Mouse (Mus musculus) hindbrain, embryonic 11.5 days (tissue): ENCODE measurements around the gene Obp2b. TPM values are rescaled to one million over a fixed set of nuclear protein-coding genes. Genes with fewer than 3 reads are reported as not detected.
"Not testable (repeated sequence)": the region's sequence is repeated elsewhere in the genome, so short reads cannot be mapped to it uniquely, and the experiment has no call there.

Source experiments
- ATAC-seq: fragments of 200-750 bp; cut with Nextera tagmentation; 2 replicates; pipeline ENCODE4 v1.8.0; 2017; ENCODE audit warnings: mild to moderate bottlenecking, moderate TSS enrichment, moderate library complexity; ENCODE audit not compliant: low FRiP score
- DNase-seq: peaks from one replicate; pipeline ENCODE4 v3.0.0-alpha.2; 2015; ENCODE audit warnings: low spot score
- H3K27ac ChIP-seq: fragments of 300-500 bp; sonication (generic); 2 replicates; pipeline ENCODE4 v1.5.1; 2014; ENCODE audit warnings: mild to moderate bottlenecking, low read depth, low read length
- H3K27me3 ChIP-seq: fragments of 300-500 bp; sonication (generic); 2 replicates; pipeline ENCODE4 v1.6.1; 2014; ENCODE audit warnings: mild to moderate bottlenecking, low read length, moderate library complexity, mixed read lengths; ENCODE audit not compliant: control insufficient read depth, insufficient read depth
- H3K36me3 ChIP-seq: fragments of 300-500 bp; sonication (generic); 2 replicates; pipeline ENCODE4 v1.6.1; 2014; ENCODE audit warnings: mild to moderate bottlenecking, low read length, moderate library complexity, mixed read lengths; ENCODE audit not compliant: control insufficient read depth, insufficient read depth
- H3K4me1 ChIP-seq: fragments of 300-500 bp; sonication (generic); replicated peaks from 2 replicates; pipeline ENCODE4 v1.6.1; 2014; ENCODE audit warnings: low read length, mixed read lengths; ENCODE audit not compliant: control insufficient read depth, insufficient read depth
- H3K4me2 ChIP-seq: fragments of 300-500 bp; sonication (generic); replicated peaks from 2 replicates; pipeline ENCODE4 v1.6.1; 2014; ENCODE audit warnings: mild to moderate bottlenecking, low read depth, low read length
- H3K4me3 ChIP-seq: fragments of 300-500 bp; sonication (generic); 2 replicates; pipeline ENCODE4 v1.5.1; 2014; ENCODE audit warnings: low read depth, low read length
- H3K9ac ChIP-seq: fragments of 300-500 bp; sonication (generic); 2 replicates; pipeline ENCODE4 v1.6.1; 2014; ENCODE audit warnings: low read depth, low read length
- H3K9me3 ChIP-seq: fragments of 300-500 bp; sonication (generic); 2 replicates; pipeline ENCODE4 v1.6.1; 2016; ENCODE audit warnings: low read length; ENCODE audit not compliant: control insufficient read depth
- WGBS: fragments of 180-500 bp; shearing (Covaris S2); extraction: QIAGEN DNeasy Blood & Tissue Kit; methylation state at CpG from one replicate; pipeline ENCODE4 v1.1.7; 2014; 5-methylcytosine and 5-hydroxymethylcytosine counted together
- polyA plus RNA-seq: library from polyadenylated mRNA; unstranded; fragments of >200 nt; fragmentation: Nextera tagmentation; extraction: Ambion mirVana; gene quantifications from 2 replicates; pipeline ENCODE4 v1.2.1, GENCODE M21; 2014

Gene Obp2b
- not detected in 2 replicates for polyA plus RNA-seq

GRCm38 (mm10) chr2:25736709-25737108, at the start of gene Obp2b:
Gene Obp2b, plus strand, starts transcription at chr2:25737009.
- not testable (repeated sequence) for H3K27ac ChIP-seq, H3K36me3 ChIP-seq, H3K9me3 ChIP-seq, DNase-seq, H3K4me1 ChIP-seq, H3K9ac ChIP-seq, H3K4me2 ChIP-seq, ATAC-seq, H3K27me3 ChIP-seq, H3K4me3 ChIP-seq
- 89% methylated on average over 3 of the region's 3 CpGs for WGBS

DNA sequence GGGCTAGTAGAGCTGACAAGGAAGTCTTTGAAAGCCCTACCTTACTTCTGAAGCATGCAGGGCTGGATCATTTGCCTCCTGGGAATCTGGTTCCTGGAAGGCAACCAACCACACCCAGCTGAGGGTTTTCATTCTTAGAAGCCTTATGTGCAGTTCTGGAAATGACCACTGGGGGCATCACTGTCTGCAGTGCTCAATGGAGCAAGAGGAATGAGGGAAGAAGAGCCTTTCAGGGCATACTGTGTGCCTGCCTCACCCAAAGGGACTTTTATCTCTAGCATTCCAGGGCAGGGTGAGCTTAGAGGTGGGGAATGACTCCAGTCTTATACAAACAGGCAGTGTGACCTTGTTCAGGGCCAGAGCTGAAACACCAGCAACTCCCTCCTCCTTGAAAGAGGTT, 42.2 kb upstream of the Obp2b start:
- H3K36me3 ChIP-seq: no peaks in the 10 kb centered on the region

GRCm38 (mm10) chr2:25696951-25697350, 39.9 kb upstream of the Obp2b start:
- no peaks in the 10 kb centered on the region for H3K4me1 ChIP-seq
- whole genome bisulfite sequencing: 71% methylated on average over 4 of the region's 4 CpGs

More for the DNA sequence above, 42.2 kb upstream of the Obp2b start:
- Histone ChIP-seq H3K9me3 (no peaks in the 10 kb centered on the region), H3K27me3 (no peaks in the 10 kb centered on the region), H3K4me2 (no peak overlapping the region), H3K9ac (no peak overlapping the region), H3K4me3 (no peak overlapping the region), H3K27ac (no peak overlapping the region), H3K4me1 (no peaks in the 10 kb centered on the region)
- DNase-seq (peak; percentile 83), ATAC-seq (no peak)

GRCm38 (mm10) chr2:25698696-25699095, 38.1 kb upstream of the Obp2b start:
- no peak overlapping the region for H3K27ac ChIP-seq
- no peak overlapping the region for H3K9ac ChIP-seq
- no peak for DNase-seq
- 78% methylated on average over 2 of the region's 2 CpGs for WGBS
- H3K4me3 ChIP-seq: no peak overlapping the region
- H3K27me3 ChIP-seq: no peaks in the 10 kb centered on the region
- no peak overlapping the region for H3K4me2 ChIP-seq
- H3K9me3 ChIP-seq: no peaks in the 10 kb centered on the region
- H3K4me1 ChIP-seq: no peaks in the 10 kb centered on the region
- no peaks in the 10 kb centered on the region for H3K36me3 ChIP-seq
- ATAC-seq: no peak

More at GRCm38 (mm10) chr2:25696951-25697350, 39.9 kb upstream of the Obp2b start:
- DNase-seq: no peak
- H3K27ac ChIP-seq: no peak overlapping the region
- no peak overlapping the region for H3K9ac ChIP-seq
- H3K9me3 ChIP-seq: no peaks in the 10 kb centered on the region
- no peak overlapping the region for H3K4me3 ChIP-seq
- no peak for ATAC-seq
- no peaks in the 10 kb centered on the region for H3K36me3 ChIP-seq
- no peaks in the 10 kb centered on the region for H3K27me3 ChIP-seq
- H3K4me2 ChIP-seq: no peak overlapping the region

DNA sequence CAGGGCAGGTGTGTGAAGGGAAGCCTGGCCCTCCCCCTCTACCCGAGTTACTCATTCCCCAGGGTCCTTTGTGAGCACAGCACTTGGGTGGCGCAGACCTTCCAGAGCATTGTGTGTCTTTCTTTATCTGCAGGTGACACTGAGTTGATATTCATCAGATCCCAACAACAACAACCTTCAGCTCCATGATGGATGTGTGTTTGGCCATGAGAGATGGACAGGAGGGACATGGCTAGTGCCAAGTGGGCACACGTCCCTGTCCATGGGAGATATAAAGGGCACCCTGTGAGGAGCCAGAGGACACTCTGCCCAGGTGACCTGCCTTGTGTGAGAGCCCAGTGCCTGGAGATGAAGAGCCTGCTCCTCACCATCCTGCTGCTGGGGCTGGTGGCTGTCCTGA, 37.1 kb upstream of the Obp2b start, which contains the start of gene Obp2a:
Gene Obp2a, plus strand, starts transcription at position 301 of the 400 bp plus-strand sequence.
- H3K4me2 ChIP-seq, H3K36me3 ChIP-seq, H3K4me3 ChIP-seq, H3K4me1 ChIP-seq, H3K27ac ChIP-seq, H3K9ac ChIP-seq, DNase-seq, H3K9me3 ChIP-seq, H3K27me3 ChIP-seq, ATAC-seq: not testable (repeated sequence)
- WGBS: 77% methylated on average over 3 of the region's 3 CpGs

- H3K4me1 ChIP-seq: no peaks in the 10 kb centered on the region
- H3K36me3 ChIP-seq: no peaks in the 10 kb centered on the region
- H3K4me2 ChIP-seq: no peak overlapping the region
- H3K9ac ChIP-seq: no peak overlapping the region
- no peak overlapping the region for H3K27ac ChIP-seq
- ATAC-seq: no peak
- H3K27me3 ChIP-seq: no peaks in the 10 kb centered on the region
- H3K9me3 ChIP-seq: no peaks in the 10 kb centered on the region
- H3K4me3 ChIP-seq: no peak overlapping the region
- 82% methylated on average over 5 of the region's 5 CpGs for WGBS
- no peak for DNase-seq
Observed at GRCm38 (mm10) chr2:25701001-25701400, 35.8 kb upstream of the Obp2b start.

DNA sequence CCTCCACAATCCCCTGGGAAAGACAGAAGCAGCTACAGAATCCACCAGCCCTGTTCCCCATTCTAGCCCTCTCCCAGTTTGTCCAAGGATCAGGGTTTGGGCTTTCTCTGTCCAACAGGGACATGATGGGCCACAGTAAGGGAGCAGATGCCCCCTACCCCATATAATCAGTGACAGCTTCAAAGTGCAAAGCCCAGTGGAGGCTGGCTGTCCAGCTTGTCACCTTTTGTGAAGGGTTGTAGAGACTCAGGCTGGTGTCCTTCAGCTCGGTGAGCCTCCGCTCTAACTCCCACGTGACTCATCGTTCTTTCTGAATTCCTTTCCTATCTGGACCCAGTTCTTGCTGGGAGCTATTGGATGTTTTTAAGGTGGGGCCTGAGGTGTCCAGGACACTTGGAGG, 33.1 kb upstream of the Obp2b start:
- DNase-seq (no peak), ATAC-seq (no peak)
- H3K4me2 ChIP-seq: no peak overlapping the region
- no peak overlapping the region for H3K4me3 ChIP-seq
- no peaks in the 10 kb centered on the region for H3K36me3 ChIP-seq
- H3K27ac ChIP-seq: no peak overlapping the region
- no peaks in the 10 kb centered on the region for H3K27me3 ChIP-seq
- WGBS: 85% methylated on average over 4 of the region's 4 CpGs
- H3K4me1 ChIP-seq: no peaks in the 10 kb centered on the region
- H3K9me3 ChIP-seq: no peaks in the 10 kb centered on the region
- no peak overlapping the region for H3K9ac ChIP-seq

- WGBS: under 1% methylated on average over 78 of the region's 78 CpGs
- peak; percentile 88 for DNase-seq
Observed at GRCm38 (mm10) chr2:25706643-25707481, 29.9 kb upstream of the Obp2b start, which contains the start of gene Bmyc. Gene Bmyc, plus strand, starts transcription at chr2:25706739.

DNA sequence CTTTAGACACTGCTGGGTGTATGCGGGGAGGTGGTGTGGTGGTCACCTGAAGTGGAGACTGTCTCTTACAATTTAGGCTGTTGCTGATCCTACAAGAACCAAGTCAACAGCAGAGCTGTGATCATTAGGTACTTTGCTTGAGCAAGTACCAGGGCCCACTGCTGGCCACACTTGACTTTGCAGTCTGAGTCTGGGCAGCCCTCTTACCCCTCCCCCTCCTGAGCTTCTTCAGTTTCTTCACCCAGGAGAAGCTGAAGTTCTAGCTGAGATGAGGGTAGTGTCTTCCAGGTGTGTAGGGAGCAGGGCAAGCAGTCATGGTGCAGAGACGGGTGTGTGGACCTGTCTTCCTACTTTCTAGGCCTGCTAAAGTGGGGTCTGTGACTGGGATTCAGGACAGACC, 28.7 kb upstream of the Obp2b start:
- Histone ChIP-seq H3K4me1 (no peaks in the 10 kb centered on the region), H3K9me3 (no peaks in the 10 kb centered on the region), H3K9ac (no peak overlapping the region), H3K4me3 (no peak overlapping the region), H3K4me2 (no peak overlapping the region), H3K27me3 (no peaks in the 10 kb centered on the region), H3K36me3 (no peaks in the 10 kb centered on the region), H3K27ac (no peak overlapping the region)
- WGBS: 63% methylated on average over 2 of the region's 2 CpGs
- peak; percentile 46 for DNase-seq
- no peak for ATAC-seq

More at GRCm38 (mm10) chr2:25706643-25707481, 29.9 kb upstream of the Obp2b start, which contains the start of gene Bmyc:
- Histone ChIP-seq H3K4me3 (peak within 1 kb of the TSS; percentile 82), H3K27ac (peak within 1 kb of the TSS; percentile 65), H3K4me1 (no peaks in the 10 kb centered on the region), H3K36me3 (no peaks in the 10 kb centered on the region), H3K27me3 (no peaks in the 10 kb centered on the region), H3K9me3 (no peaks in the 10 kb centered on the region), H3K9ac (peak within 1 kb of the TSS; percentile 79), H3K4me2 (peak within 1 kb of the TSS; percentile 88)
- peak; percentile 92 for ATAC-seq
